Mouse (Mus musculus): Measurements from ENCODE around the gene H2-DMa.

DNA sequence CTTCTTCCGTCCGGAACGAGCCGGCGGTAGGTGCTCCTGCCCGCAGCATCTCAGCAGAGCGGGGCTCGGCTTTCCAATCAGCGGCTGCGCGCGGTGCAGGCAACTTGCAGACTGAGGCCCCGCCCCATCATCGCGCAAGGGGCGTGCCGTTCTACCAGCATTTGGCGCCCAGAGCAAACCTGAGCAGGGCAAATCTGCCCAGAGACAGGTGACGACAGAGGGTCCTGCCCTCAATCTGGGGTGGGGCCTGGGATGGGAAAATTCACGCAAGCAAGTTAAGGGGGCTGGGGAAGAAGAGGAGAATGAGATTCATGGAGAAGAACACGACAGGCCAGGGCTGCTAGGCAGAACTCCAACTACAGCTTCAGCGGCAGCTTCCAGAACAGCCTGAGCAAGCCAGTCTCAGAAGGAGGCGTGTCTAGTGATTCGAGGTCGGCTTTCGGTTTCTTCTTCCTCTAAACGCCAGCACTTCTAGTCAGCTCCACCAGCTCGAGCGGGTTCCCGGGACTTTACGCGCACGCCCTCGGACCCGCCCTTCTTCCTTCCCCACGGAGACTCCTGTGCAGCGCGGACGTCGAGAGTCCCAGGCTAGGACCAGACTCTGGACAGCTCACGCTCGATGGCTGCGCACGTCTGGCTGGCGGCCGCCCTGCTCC, 68.0 kb downstream of the H2-DMa start, which contains the start of the genes Tap1 and Psmb9:
- TF ChIP-seq CTCF (IDR thresholded peaks at IDR 0.05; ENCODE audit: borderline replicate concordance, control insufficient read depth, extremely low read depth, insufficient read depth, low read length, poor library complexity) (peak; percentile 46; the same call in 1 of the 2 replicates), POLR2A (IDR thresholded peaks at IDR 0.05; ENCODE audit: control insufficient read depth, extremely low read depth, insufficient read depth, low read length, poor library complexity) (peak; percentile 86)
